Mouse (Mus musculus) MEL (cell line): ENCODE data around the gene Snrnp48. TPM values are rescaled to one million over a fixed set of nuclear protein-coding genes. Genes with fewer than 3 reads are reported as not detected.

ENCODE experiments used
- DNase-seq: peaks from one replicate; pipeline ENCODE4 v3.0.0; 2011; ENCODE audit warnings: low read depth, low spot score
- H3K27ac ChIP-seq: 2 replicates; pipeline ENCODE4 v1.5.1; 2012; ENCODE audit warnings: low read depth, mild to moderate bottlenecking, control low read depth, low read length, moderate library complexity; ENCODE audit not compliant: control insufficient read depth
- H3K27me3 ChIP-seq, 2 experiments: fragments of 150-350 bp in 1 of 2; sonication (generic) in 1 of 2; 2 replicates each; pipeline ENCODE4 v1.6.1; 2012; ENCODE audit warnings: low read length in 2 of 2, mild to moderate bottlenecking in 2 of 2, improper control_type of control experiment in 1 of 2, moderate library complexity in 1 of 2; ENCODE audit not compliant: insufficient read depth in 2 of 2, control insufficient read depth in 1 of 2
- H3K36me3 ChIP-seq, 2 experiments: 2 replicates each; pipeline ENCODE4 v1.6.1; 2012 to 2014; ENCODE audit warnings: low read length in 2 of 2, improper control_type of control experiment in 1 of 2, inconsistent platforms in 1 of 2, mild to moderate bottlenecking in 1 of 2; ENCODE audit not compliant: insufficient read depth in 2 of 2, control insufficient read depth in 1 of 2
- H3K4me1 ChIP-seq, 2 experiments: fragments of 150-350 bp in 1 of 2; sonication (generic) in 1 of 2; 2 replicates each; pipeline ENCODE4 v1.6.1; 2012; ENCODE audit warnings: low read length in 2 of 2, improper control_type of control experiment in 1 of 2, mild to moderate bottlenecking in 1 of 2; ENCODE audit not compliant: insufficient read depth in 2 of 2, control insufficient read depth in 1 of 2
- H3K4me3 ChIP-seq, 2 experiments: fragments of 150-350 bp in 1 of 2; sonication (generic) in 1 of 2; 2 replicates each; pipeline ENCODE4 v1.5.1; 2012; ENCODE audit warnings: low read depth in 2 of 2, low read length in 2 of 2, mild to moderate bottlenecking in 2 of 2, moderate library complexity in 2 of 2, control low read depth in 1 of 2, improper control_type of control experiment in 1 of 2; ENCODE audit not compliant: control insufficient read depth in 1 of 2, insufficient read depth in 1 of 2
- H3K79me2 ChIP-seq: 2 replicates; pipeline ENCODE4 v1.6.1; 2012; ENCODE audit warnings: mild to moderate bottlenecking, low read length, moderate library complexity; ENCODE audit not compliant: control insufficient read depth, poor library complexity, insufficient read depth
- H3K9ac ChIP-seq: 2 replicates; pipeline ENCODE4 v1.6.1; 2012; ENCODE audit warnings: low read depth, mild to moderate bottlenecking, control low read depth, low read length, moderate library complexity; ENCODE audit not compliant: control insufficient read depth, poor library complexity, severe bottlenecking
- H3K9me3 ChIP-seq: fragments of 150-350 bp; sonication (generic); replicated peaks from 2 replicates; pipeline ENCODE4 v1.6.1; 2012; ENCODE audit warnings: mild to moderate bottlenecking, low read length, improper control_type of control experiment, moderate library complexity; ENCODE audit not compliant: insufficient read depth
- BHLHE40 ChIP-seq: IDR thresholded peaks from 2 replicates; pipeline ENCODE4 v1.6.1; 2012; ENCODE audit warnings: low read depth, mild to moderate bottlenecking, inconsistent platforms, low read length, improper control_type of control experiment, borderline replicate concordance
- CHD2 ChIP-seq: IDR thresholded peaks from 2 replicates; pipeline ENCODE4 v1.6.1; 2011; ENCODE audit warnings: low read length, improper control_type of control experiment
- CTCF ChIP-seq, 3 experiments: IDR thresholded peaks in 2 of 3; conservative IDR thresholded peaks in 1 of 3; 2 replicates each; pipeline ENCODE4 v1.5.1; 2011 to 2012; ENCODE audit warnings: low read length in 3 of 3, low read depth in 2 of 3, mild to moderate bottlenecking in 2 of 3, improper control_type of control experiment in 1 of 3, inconsistent platforms in 1 of 3, mixed read lengths in 1 of 3, moderate library complexity in 1 of 3; ENCODE audit not compliant: control insufficient read depth in 1 of 3, insufficient read depth in 1 of 3, poor library complexity in 1 of 3, severe bottlenecking in 1 of 3
- E2F4 ChIP-seq: IDR thresholded peaks from 2 replicates; pipeline ENCODE4 v1.6.1; 2011; ENCODE audit warnings: low read depth, low read length, improper control_type of control experiment, borderline replicate concordance
- ELF1 ChIP-seq: IDR thresholded peaks from 2 replicates; pipeline ENCODE4 v1.6.1; 2014; ENCODE audit warnings: low read depth, mild to moderate bottlenecking, inconsistent platforms, low read length, improper control_type of control experiment, moderate library complexity
- EP300 ChIP-seq, 2 experiments: IDR thresholded peaks; 2 replicates each; pipeline ENCODE4 v1.6.1; 2011; ENCODE audit warnings: improper control_type of control experiment in 2 of 2, low read length in 2 of 2, low read depth in 1 of 2, mild to moderate bottlenecking in 1 of 2
- ETS1 ChIP-seq: IDR thresholded peaks from 2 replicates; pipeline ENCODE4 v1.6.1; 2012; ENCODE audit warnings: low read depth, mild to moderate bottlenecking, inconsistent platforms, low read length, improper control_type of control experiment, moderate library complexity
- GABPA ChIP-seq: IDR thresholded peaks from 2 replicates; pipeline ENCODE4 v1.6.1; 2012; ENCODE audit warnings: low read depth, mild to moderate bottlenecking, inconsistent platforms, low read length, improper control_type of control experiment, moderate library complexity
- GATA1 ChIP-seq: IDR thresholded peaks from 2 replicates; pipeline ENCODE4 v1.6.1; 2011; ENCODE audit warnings: low read depth, low read length, improper control_type of control experiment
- HCFC1 ChIP-seq: IDR thresholded peaks from 2 replicates; pipeline ENCODE4 v1.6.1; 2012; ENCODE audit warnings: low read depth, mild to moderate bottlenecking, inconsistent platforms, low read length, improper control_type of control experiment, moderate library complexity
- JUND ChIP-seq: IDR thresholded peaks from 2 replicates; pipeline ENCODE4 v1.6.1; 2011; ENCODE audit warnings: low read depth, mild to moderate bottlenecking, improper control_type of control experiment, low read length
- KAT2A ChIP-seq: conservative IDR thresholded peaks from 2 replicates; pipeline ENCODE4 v1.6.1; 2012; ENCODE audit warnings: low read depth, low read length, improper control_type of control experiment, inconsistent platforms
- MAFK ChIP-seq: IDR thresholded peaks from 2 replicates; pipeline ENCODE4 v1.6.1; 2011; ENCODE audit warnings: low read depth, mild to moderate bottlenecking, low read length, improper control_type of control experiment, borderline replicate concordance
- MAX ChIP-seq: IDR thresholded peaks from 2 replicates; pipeline ENCODE4 v1.6.1; 2011; ENCODE audit warnings: low read length, improper control_type of control experiment
- MEF2A ChIP-seq: IDR thresholded peaks from 2 replicates; pipeline ENCODE4 v1.6.1; 2014; ENCODE audit warnings: low read depth, mild to moderate bottlenecking, inconsistent platforms, low read length, improper control_type of control experiment; ENCODE audit not compliant: poor library complexity, insufficient replicate concordance, severe bottlenecking; ENCODE audit errors: extremely low read depth
- MXI1 ChIP-seq: IDR thresholded peaks from 2 replicates; pipeline ENCODE4 v1.6.1; 2011; ENCODE audit warnings: mild to moderate bottlenecking, low read depth, low read length, improper control_type of control experiment
- MYB ChIP-seq: IDR thresholded peaks from 2 replicates; pipeline ENCODE4 v1.6.1; 2011; ENCODE audit warnings: mild to moderate bottlenecking, low read depth, low read length, improper control_type of control experiment
- MYC ChIP-seq: IDR thresholded peaks from 2 replicates; pipeline ENCODE4 v1.6.1; 2011; ENCODE audit warnings: low read depth, mild to moderate bottlenecking, low read length, improper control_type of control experiment, moderate library complexity
- NELFE ChIP-seq: IDR thresholded peaks from 2 replicates; pipeline ENCODE4 v1.6.1; 2011; ENCODE audit warnings: low read depth, low read length, improper control_type of control experiment
- POLR2A ChIP-seq, 2 experiments: IDR thresholded peaks; 2 replicates each; pipeline ENCODE4 v1.6.1; 2011 to 2012; ENCODE audit warnings: low read length in 2 of 2, mild to moderate bottlenecking in 2 of 2, control low read depth in 1 of 2, improper control_type of control experiment in 1 of 2, low read depth in 1 of 2, moderate library complexity in 1 of 2; ENCODE audit not compliant: control insufficient read depth in 1 of 2, insufficient read depth in 1 of 2, poor library complexity in 1 of 2
- POLR2AphosphoS2 ChIP-seq: IDR thresholded peaks from 2 replicates; pipeline ENCODE4 v1.6.1; 2011; ENCODE audit warnings: low read length, improper control_type of control experiment
- POLR2AphosphoS5 ChIP-seq: IDR thresholded peaks from 2 replicates; pipeline ENCODE4 v1.6.1; 2012; ENCODE audit warnings: low read depth, borderline replicate concordance, mild to moderate bottlenecking, inconsistent platforms, low read length, moderate library complexity, mixed read lengths
- RAD21 ChIP-seq: IDR thresholded peaks from 2 replicates; pipeline ENCODE4 v1.6.1; 2011; ENCODE audit warnings: mild to moderate bottlenecking, low read depth, low read length, improper control_type of control experiment
- RCOR1 ChIP-seq: IDR thresholded peaks from 2 replicates; pipeline ENCODE4 v1.6.1; 2012; ENCODE audit warnings: low read depth, mild to moderate bottlenecking, inconsistent platforms, low read length, improper control_type of control experiment
- SIN3A ChIP-seq: IDR thresholded peaks from 2 replicates; pipeline ENCODE4 v1.6.1; 2012; ENCODE audit warnings: low read length, improper control_type of control experiment, inconsistent platforms
- SMC3 ChIP-seq: IDR thresholded peaks from 2 replicates; pipeline ENCODE4 v1.6.1; 2011; ENCODE audit warnings: low read depth, low read length, improper control_type of control experiment
- TAL1 ChIP-seq: IDR thresholded peaks from 2 replicates; pipeline ENCODE4 v1.6.1; 2012; ENCODE audit warnings: mild to moderate bottlenecking, inconsistent platforms, low read length, moderate library complexity, mixed read lengths
- TBP ChIP-seq: IDR thresholded peaks from 2 replicates; pipeline ENCODE4 v1.8.0; 2011; ENCODE audit warnings: low read depth, low read length, improper control_type of control experiment
- TCF12 ChIP-seq: IDR thresholded peaks from 2 replicates; pipeline ENCODE4 v1.6.1; 2014; ENCODE audit warnings: low read depth, mild to moderate bottlenecking, inconsistent platforms, low read length, improper control_type of control experiment, moderate library complexity
- UBTF ChIP-seq: IDR thresholded peaks from 2 replicates; pipeline ENCODE4 v1.6.1; 2012; ENCODE audit warnings: low read depth, mild to moderate bottlenecking, inconsistent platforms, low read length, improper control_type of control experiment, moderate library complexity, borderline replicate concordance; ENCODE audit not compliant: insufficient read depth
- USF1 ChIP-seq: IDR thresholded peaks from 2 replicates; pipeline ENCODE4 v1.6.1; 2014; ENCODE audit warnings: low read depth, mild to moderate bottlenecking, inconsistent platforms, low read length, improper control_type of control experiment, moderate library complexity
- USF2 ChIP-seq, 2 experiments: IDR thresholded peaks; 2 replicates each; pipeline ENCODE4 v1.6.1; 2011 to 2012; ENCODE audit warnings: improper control_type of control experiment in 2 of 2, low read length in 2 of 2, borderline replicate concordance in 1 of 2, inconsistent platforms in 1 of 2, low read depth in 1 of 2, mild to moderate bottlenecking in 1 of 2; ENCODE audit not compliant: insufficient read depth in 1 of 2
- ZKSCAN1 ChIP-seq: IDR thresholded peaks from 2 replicates; pipeline ENCODE4 v1.6.1; 2012; ENCODE audit warnings: low read depth, mild to moderate bottlenecking, inconsistent platforms, low read length, improper control_type of control experiment, moderate library complexity
- ZMIZ1 ChIP-seq: IDR thresholded peaks from 2 replicates; pipeline ENCODE4 v1.6.1; 2012; ENCODE audit warnings: low read depth, mild to moderate bottlenecking, inconsistent platforms, low read length, improper control_type of control experiment, moderate library complexity
- ZNF384 ChIP-seq: IDR thresholded peaks from 2 replicates; pipeline ENCODE4 v1.6.1; 2012; ENCODE audit warnings: low read depth, mild to moderate bottlenecking, inconsistent platforms, low read length, improper control_type of control experiment
- polyA plus RNA-seq, 2 experiments: library from polyadenylated mRNA; stranded (reverse) in 1 of 2; unstranded in 1 of 2; fragments of >175 nt in 1 of 2; fragments of >200 nt in 1 of 2; gene quantifications; 2 replicates each; pipeline versions ENCODE4 v1.2.1 to v1.2.4; 2012; ENCODE audit warnings: low replicate concordance in 2 of 2, low read depth in 1 of 2; ENCODE audit not compliant: insufficient read length in 2 of 2, insufficient read depth in 1 of 2, missing spikeins in 1 of 2
- total RNA-seq: library from RNA; depleted of rRNA; stranded (reverse); fragments of 300-350 nt; gene quantifications from 2 replicates; pipeline ENCODE4 v1.2.3, GENCODE M21; 2012; rRNA removed

Snrnp48 gene
- total RNA-seq (45.8 and 63.2 TPM in 2 replicates), polyA plus RNA-seq (100 to 1,000 TPM in 1 of 2 experiments, 10 to 100 TPM in 1; 60.4 to 134 TPM)

DNA sequence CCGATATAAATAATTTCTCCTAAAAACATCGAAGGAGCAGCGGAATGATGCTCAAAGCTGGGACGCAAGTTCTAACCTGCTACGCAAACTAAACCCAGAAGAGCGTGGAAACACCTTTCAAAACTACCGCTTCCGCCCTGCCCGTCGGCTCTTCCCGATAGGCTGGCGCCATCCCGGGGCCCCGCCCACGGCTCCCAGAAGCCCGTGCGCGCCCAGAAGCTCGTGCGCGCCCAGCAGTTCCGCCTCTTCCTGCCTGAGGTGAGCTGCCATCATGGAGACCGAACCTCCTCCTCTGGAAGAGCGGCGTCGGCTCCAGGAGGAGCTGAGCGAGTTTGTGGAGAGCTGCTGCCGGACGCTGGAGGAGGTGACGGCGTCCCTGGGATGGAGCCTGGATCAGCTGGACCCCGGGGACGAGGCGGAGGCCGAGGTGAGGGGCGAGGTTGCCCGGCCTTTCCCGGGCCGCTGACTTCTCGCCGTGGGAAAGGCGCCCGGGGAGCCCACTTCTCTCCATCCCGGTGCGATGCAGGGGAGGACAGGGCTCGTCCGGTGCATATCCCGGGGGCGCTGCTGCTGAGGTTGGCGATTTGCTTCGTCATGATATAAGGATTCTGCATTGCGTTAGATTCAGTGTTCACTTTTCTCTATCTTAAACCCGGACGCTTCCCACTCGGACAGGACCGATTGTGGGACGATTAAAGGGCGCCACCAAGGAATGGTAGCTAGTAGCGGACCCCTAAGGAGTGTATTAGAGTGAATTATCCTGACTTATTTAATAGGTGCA lies at the start of gene Snrnp48:
TSS of gene Snrnp48 (plus strand) at position 237 of the 781 bp plus-strand sequence.
- Histone ChIP-seq H3K27me3 (no peaks in the 10 kb centered on the region; a peak in 1 of 4 replicates), H3K9ac (peak within 1 kb of the TSS; percentile 95), H3K36me3 (peaks cover 3 to 32% of the 10 kb centered on the region in 2 experiments; a peak in 3 of 4 replicates), H3K9me3 (no peaks in the 10 kb centered on the region), H3K4me1 (peaks cover 7 to 16% of the 10 kb centered on the region in 2 experiments; a peak in 3 of 4 replicates), H3K79me2 (peaks cover 37% of the 10 kb centered on the region), H3K4me3 (peak within 1 kb of the TSS; percentile 91 to 98), H3K27ac (peak within 1 kb of the TSS; percentile 70)
- peak; percentile 96 for DNase-seq
- TF ChIP-seq EP300 (IDR thresholded peaks at IDR 0.05; ENCODE audit: low read depth in 1 of 2, low read length in 2 of 2) (no peak), JUND (no peak), ZMIZ1 (peak; percentile 65), MEF2A (no peak), RAD21 (no peak), SMC3 (no peak), POLR2AphosphoS2 (peak; percentile 91), MYC (peak; percentile 79), MAFK (no peak), ETS1 (0 out of 2 replicates have a peak, but pooled peaks have one; percentile 6), NELFE (peak; percentile 89), CHD2 (no peak), TAL1 (no peak), USF2 (IDR thresholded peaks at IDR 0.05; ENCODE audit: borderline replicate concordance in 1 of 2, insufficient read depth in 1 of 2, low read depth in 1 of 2, low read length in 2 of 2) (no peak), MYB (no peak), BHLHE40 (no peak), RCOR1 (peak; percentile 42; the same call in 1 of the 2 replicates), GATA1 (no peak), ELF1 (peak; percentile 97), ZNF384 (no peak), POLR2A (IDR thresholded peaks at IDR 0.05; ENCODE audit: control insufficient read depth in 1 of 2, insufficient read depth in 1 of 2, low read depth in 1 of 2, low read length in 2 of 2, poor library complexity in 1 of 2) (peak; percentile 73 to 92; a peak in 3 of 4 replicates), SIN3A (peak; percentile 93), MXI1 (peak; percentile 95), GABPA (no peak), TBP (peak; percentile 79; the same call in 1 of the 2 replicates), MAX (peak; percentile 90), UBTF (peak; percentile 57; the same call in 1 of the 2 replicates), TCF12 (peak; percentile 77), E2F4 (peak; percentile 49; the same call in 1 of the 2 replicates), POLR2AphosphoS5 (no peak), USF1 (no peak), ZKSCAN1 (no peak), KAT2A (no peak; the same call in 1 of the 2 replicates), HCFC1 (peak; percentile 90), CTCF (IDR thresholded peaks at IDR 0.05 in 2 of 3, conservative IDR thresholded peaks at IDR 0.05 in 1 of 3; ENCODE audit: control insufficient read depth in 1 of 3, insufficient read depth in 1 of 3, low read depth in 2 of 3, low read length in 3 of 3, poor library complexity in 1 of 3, severe bottlenecking in 1 of 3) (no peak)
